Mouse (Mus musculus): ENCODE data around the gene Nptn. TPM values are rescaled to one million over a fixed set of nuclear protein-coding genes. Genes with fewer than 3 reads are reported as not detected.
"Not testable (repeated sequence)": the region's sequence is repeated elsewhere in the genome, so short reads cannot be mapped to it uniquely, and the experiment has no call there.

Nptn gene
- total RNA-seq, 1 experiment from 2014 or later: 59.4 TPM

DNA sequence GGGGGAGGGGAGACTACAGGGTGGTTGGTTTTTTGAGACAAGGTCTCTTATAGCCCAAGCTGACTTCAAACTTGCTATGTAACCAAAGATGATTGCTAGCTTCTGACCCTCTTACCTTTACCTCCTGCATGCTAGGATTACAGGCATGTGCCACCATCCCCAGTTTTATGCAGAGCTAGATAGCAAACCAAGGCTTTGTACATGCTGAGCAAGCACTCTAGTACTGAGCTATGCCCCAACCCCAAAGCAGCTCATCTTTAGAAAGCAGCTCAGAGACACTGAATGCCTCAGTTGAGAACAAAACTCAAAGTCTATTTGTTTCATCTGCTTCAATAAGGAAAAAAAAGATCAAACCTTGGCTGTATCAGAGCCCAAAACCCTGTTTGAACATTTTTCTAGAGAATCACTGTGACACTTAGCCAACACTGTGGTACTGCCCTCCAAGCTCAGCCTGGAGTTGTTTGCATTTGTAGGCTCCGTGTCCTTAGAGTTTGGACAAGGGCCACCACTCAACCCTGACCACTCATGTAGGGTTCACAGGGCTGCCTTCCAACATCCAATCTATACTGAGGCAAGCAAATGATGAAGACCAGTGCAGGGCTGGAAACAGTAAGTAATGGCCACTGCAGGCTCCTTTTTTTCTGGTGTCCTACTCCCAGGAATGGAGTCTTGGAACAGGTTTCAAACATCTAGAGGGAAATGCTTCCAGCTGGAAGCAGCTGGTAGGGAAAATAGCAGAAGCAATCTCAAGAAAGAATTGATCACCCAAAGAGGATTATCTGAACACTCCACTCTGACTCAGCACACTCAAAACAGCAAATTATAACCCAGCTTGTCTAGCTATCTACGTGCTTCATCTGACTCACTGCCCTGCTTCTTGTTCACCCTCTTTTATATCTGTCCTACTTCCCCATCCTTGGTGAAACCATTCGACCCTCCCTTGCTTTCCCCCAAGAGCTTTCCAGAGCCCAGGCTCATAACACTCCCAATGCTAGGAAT, 24.3 kb upstream of the Nptn start:
- no peak for ATAC-seq (replicated peaks; ENCODE audit: low read depth, poor library complexity, severe bottlenecking)

DNA sequence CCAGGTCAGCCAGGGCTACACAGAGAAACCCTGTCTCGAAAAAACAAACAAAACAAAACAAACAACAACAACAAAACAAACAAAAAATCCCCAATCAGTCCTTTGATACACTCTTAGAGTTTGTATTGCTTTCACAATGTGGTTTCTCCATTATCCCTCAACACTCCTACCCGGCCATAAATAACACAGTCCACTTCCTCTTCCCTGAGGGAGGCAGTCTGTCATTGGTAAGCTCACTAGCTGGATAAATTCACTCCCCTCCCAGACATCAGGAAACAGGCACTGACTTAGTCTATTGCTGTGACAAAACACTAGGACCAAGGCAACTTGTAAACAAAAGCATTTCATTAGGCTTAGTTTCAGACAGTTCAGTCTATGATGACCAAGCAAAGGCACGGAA, 21.8 kb upstream of the Nptn start:
- peak; percentile 85 for ATAC-seq (replicated peaks; ENCODE audit: low read depth, poor library complexity, severe bottlenecking)

DNA sequence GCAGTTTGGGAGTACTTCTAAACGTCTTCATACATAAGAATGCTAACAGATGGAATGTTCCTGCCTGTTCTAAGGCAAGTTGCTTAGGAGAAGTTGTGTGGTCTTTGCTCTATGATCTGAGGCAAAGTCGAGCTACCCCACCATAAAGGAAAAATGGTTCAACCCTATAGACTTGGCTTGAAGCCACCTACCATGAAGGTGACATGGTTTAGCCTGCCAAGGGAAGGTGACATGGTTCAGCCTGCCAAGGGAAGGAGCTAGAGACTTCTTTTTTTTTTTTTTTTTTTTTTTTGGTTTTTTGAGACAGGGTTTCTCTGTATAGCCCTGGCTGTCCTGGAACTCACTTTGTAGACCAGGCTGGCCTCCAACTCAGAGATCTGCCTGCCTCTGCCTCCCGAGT, 16.1 kb upstream of the Nptn start:
- not testable (repeated sequence) for ATAC-seq (replicated peaks; ENCODE audit: low read depth, poor library complexity, severe bottlenecking)

- peak; percentile 47; the same call in 1 of the 2 replicates for ATAC-seq (replicated peaks; ENCODE audit: low read depth, poor library complexity, severe bottlenecking)
Observed at GRCm38 (mm10) chr9:58567682-58568081, 14.4 kb upstream of the Nptn start.

DNA sequence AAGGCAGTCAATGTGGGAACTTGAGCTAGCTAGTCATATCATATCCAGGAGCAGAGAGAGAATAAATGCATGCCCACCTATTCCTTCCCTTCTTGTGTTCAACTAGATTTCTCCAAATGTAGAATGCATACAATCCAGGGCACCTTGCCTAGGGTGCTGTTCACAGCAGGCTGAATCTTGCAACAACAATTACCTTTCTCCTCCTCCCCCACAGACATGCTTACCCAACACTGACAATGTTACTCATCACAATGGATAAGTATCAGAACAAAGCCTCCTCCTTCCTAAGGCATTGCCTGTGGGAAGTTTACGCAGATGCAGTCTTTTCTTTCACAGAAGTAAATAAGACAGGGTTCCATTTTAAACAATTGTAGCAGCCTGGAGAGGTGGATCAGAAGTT, 11.0 kb upstream of the Nptn start:
- ATAC-seq (replicated peaks; ENCODE audit: low read depth, poor library complexity, severe bottlenecking): no peak

DNA sequence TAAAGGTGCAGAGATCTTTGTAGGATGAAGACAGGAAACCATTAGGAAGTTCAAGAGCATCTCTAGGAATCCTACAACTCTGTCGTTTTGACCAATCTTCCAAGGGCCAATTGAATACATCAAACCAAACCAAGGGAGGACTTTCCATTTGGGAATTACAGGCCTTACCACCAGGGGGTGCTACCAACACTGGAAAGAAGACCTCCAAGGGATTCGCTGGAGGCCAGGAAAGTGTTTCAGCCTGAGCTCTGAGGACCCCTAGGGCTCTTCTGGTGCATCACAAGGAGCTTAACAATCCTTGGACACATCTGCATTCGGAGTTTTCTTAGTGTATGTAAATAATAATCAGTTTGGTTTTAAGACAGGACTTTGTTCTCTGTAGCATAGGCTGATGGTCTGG, 3.4 kb upstream of the Nptn start:
- peak; percentile 64 for ATAC-seq (replicated peaks; ENCODE audit: low read depth, poor library complexity, severe bottlenecking)

GRCm38 (mm10) chr9:58580453-58581195, 1.4 kb upstream of the Nptn start:
- ATAC-seq (replicated peaks; ENCODE audit: low read depth, poor library complexity, severe bottlenecking): not testable (repeated sequence)

GRCm38 (mm10) chr9:58581283-58581930, 633 bp upstream of the Nptn start:
- ATAC-seq (replicated peaks; ENCODE audit: low read depth, poor library complexity, severe bottlenecking): no peak

GRCm38 (mm10) chr9:58582581-58583266, 684 bp downstream of the Nptn start:
- ATAC-seq (replicated peaks; ENCODE audit: low read depth, poor library complexity, severe bottlenecking): 0 out of 2 replicates have a peak, but pooled peaks have one; percentile 3

GRCm38 (mm10) chr9:58583267-58583641, 1.2 kb downstream of the Nptn start:
- peak; percentile 39 for ATAC-seq (replicated peaks; ENCODE audit: low read depth, poor library complexity, severe bottlenecking)

DNA sequence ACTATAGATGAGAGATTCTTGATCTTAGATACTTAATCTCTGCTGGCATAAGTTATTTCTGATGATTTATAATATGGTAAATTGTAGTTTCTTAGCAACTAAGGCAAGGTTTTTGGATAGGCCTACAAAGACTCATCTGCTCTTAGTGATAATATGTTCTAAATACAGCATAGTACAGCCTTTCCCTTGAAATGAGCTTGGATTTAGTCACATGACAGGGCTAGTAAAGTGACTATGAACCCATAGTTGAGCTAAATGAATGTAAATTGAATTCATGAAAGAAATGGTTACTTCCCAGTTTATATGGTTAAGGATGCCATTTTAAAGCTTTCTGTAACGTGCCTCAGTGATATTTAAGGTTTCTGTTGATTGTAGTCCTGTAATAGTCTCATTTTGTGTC, 2.3 kb downstream of the Nptn start:
- no peak for ATAC-seq (replicated peaks; ENCODE audit: low read depth, poor library complexity, severe bottlenecking)

DNA sequence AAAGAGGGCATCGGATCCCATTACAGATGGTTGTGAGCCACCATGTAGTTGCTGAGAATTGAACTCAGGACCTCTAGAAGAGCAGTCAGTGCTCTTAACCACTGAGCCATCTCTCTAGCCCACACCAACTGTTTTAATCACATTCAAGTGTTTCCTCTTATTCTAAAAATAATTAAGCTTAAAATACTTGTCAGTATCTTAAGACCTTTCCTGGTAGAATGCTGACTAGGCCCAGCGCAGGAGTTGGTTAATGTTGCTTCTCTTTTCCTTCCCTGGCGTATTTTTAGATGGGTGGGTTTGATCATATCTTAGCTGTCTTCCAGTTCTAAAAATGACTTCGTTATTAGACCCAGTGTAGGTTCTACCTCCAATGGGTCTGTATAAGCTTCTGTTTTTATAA, 6.6 kb downstream of the Nptn start:
- peak; percentile 68 for ATAC-seq (replicated peaks; ENCODE audit: low read depth, poor library complexity, severe bottlenecking)

DNA sequence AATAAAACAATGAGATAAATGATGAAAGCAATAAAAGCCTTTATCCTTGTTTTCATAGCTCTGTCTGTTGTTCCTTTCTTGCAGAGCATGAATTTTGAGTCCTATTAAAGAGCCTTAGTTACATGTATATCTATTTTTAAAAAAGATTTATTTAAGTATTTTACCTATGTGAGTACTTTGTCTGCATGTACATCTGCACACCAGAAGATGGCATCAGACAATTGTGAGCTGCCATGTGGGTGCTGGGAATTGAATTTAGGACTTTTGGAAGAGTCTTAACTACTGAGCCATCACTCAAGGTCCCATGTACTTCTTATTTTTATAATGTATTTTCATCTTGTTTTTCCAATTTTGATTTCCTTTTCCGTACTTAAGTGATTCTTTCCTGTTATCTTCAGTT, 13.3 kb downstream of the Nptn start:
- ATAC-seq (replicated peaks; ENCODE audit: low read depth, poor library complexity, severe bottlenecking): no peak

DNA sequence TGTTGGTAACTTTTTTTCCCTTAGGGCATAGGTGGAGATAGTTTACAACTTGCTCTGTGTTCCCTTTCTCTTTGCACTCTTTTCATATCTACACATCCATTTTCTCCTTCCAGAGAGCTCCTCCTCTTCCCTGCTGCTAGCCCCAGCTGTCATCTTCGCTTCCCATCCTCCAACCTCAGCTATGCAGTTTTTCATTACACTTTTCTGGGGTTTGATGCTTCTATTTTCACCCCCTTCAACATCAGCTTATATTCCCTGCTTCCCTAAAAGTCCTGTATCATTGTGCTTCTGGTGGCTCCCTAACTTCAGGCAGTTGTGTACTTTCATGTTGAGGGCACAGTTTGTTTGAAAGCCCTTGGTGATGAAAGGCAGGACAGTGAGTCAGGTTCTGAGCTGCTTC, 31.8 kb downstream of the Nptn start:
- ATAC-seq (replicated peaks; ENCODE audit: low read depth, poor library complexity, severe bottlenecking): no peak

- ATAC-seq (replicated peaks; ENCODE audit: low read depth, poor library complexity, severe bottlenecking): no peak
Observed at GRCm38 (mm10) chr9:58615064-58615938, 33.3 kb downstream of the Nptn start.

DNA sequence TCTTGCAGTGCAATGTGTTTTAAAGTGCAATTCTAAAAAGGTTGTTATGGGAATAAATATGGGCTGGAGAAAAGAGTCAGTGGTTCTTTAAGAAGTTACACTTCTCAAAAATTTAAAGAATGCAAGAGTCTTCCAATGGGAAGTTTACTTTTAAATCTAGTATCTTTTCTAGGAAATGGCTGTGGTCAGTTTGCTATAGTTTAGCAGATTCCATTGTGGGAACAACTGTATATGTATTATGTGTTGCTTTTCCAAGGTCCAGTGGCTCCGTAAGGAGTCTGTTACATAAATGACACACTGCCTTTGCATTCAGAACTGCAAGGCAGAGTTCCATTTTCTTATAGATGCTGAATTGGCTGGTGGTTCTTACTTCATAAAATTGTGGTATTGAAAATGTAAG, 41.0 kb downstream of the Nptn start:
- no peak for ATAC-seq (replicated peaks; ENCODE audit: low read depth, poor library complexity, severe bottlenecking)

DNA sequence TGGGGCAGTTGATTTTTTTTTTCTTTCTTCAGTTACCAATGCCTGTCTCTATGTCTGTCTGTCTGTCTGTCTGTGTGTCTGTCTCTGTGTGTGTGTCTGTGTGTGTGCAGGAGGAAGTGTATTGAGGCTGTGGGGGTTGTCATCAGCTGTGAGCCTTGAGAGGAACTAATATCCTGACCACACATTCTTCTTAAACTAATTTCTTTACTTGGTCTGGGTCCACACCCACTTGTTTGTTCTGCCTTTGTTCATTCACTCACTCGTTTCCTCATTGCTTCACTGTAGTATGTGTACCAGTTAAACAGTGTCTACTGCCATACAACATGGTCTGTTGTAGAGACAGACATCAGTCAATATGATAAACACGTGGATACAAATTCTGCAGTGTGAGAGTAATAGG, 45.2 kb downstream of the Nptn start:
- ATAC-seq (replicated peaks; ENCODE audit: low read depth, poor library complexity, severe bottlenecking): peak; percentile 39; the same call in 1 of the 2 replicates

- ATAC-seq (replicated peaks; ENCODE audit: low read depth, poor library complexity, severe bottlenecking): no peak
Observed at GRCm38 (mm10) chr9:58630441-58630840, 48.4 kb downstream of the Nptn start.

All from common myeloid progenitor, adult 5-6 weeks (primary cell).